Mouse (Mus musculus) liver, adult 2 months (tissue): Measurements from ENCODE around the gene Tctn3. TPM values are rescaled to one million over a fixed set of nuclear protein-coding genes. Genes with fewer than 3 reads are reported as not detected.
A peak's percentile ranks its signal among the peaks of the same experiment; 100 is the strongest.

Experiments
- DNase-seq: peaks from one replicate; pipeline ENCODE4 v3.0.0-alpha.2; 2011; ENCODE audit warnings: low read depth, low spot score; ENCODE audit errors: extremely low read depth
- H3K27ac ChIP-seq: fragments of 200-500 bp; replicated peaks from 2 replicates; pipeline ENCODE4 v1.5.1; 2012; ENCODE audit warnings: low read depth, mild to moderate bottlenecking, control low read depth, inconsistent platforms, low read length; ENCODE audit not compliant: insufficient read depth
- H3K27me3 ChIP-seq: fragments of 200-500 bp; 2 replicates; pipeline ENCODE4 v1.6.1; 2012; ENCODE audit warnings: mild to moderate bottlenecking, moderate library complexity, low read length, inconsistent platforms; ENCODE audit not compliant: control insufficient read depth, insufficient read depth
- H3K36me3 ChIP-seq: fragments of 200-500 bp; 2 replicates; pipeline ENCODE4 v1.6.1; 2012; ENCODE audit warnings: low read length, inconsistent platforms; ENCODE audit not compliant: control insufficient read depth, insufficient read depth
- H3K4me1 ChIP-seq: fragments of 200-500 bp; 2 replicates; pipeline ENCODE4 v1.6.1; 2011; ENCODE audit warnings: low read length; ENCODE audit not compliant: control insufficient read depth, insufficient read depth
- H3K4me3 ChIP-seq: fragments of 200-500 bp; 2 replicates; pipeline ENCODE4 v1.5.1; 2011; ENCODE audit warnings: low read depth, mild to moderate bottlenecking, control low read depth, low read length, moderate library complexity; ENCODE audit not compliant: insufficient read depth
- H3K79me2 ChIP-seq: fragments of 200-500 bp; 2 replicates; pipeline ENCODE4 v1.6.1; 2012; ENCODE audit warnings: inconsistent platforms, mild to moderate bottlenecking, low read length, moderate library complexity; ENCODE audit not compliant: control insufficient read depth, insufficient read depth
- H3K9ac ChIP-seq: fragments of 200-500 bp; 2 replicates; pipeline ENCODE4 v1.6.1; 2012; ENCODE audit warnings: low read depth, mild to moderate bottlenecking, control low read depth, inconsistent platforms, low read length
- CTCF ChIP-seq: fragments of 200-500 bp; IDR thresholded peaks from 2 replicates; pipeline ENCODE4 v1.5.1; 2011; ENCODE audit warnings: low read depth, low read length, control low read depth
- POLR2A ChIP-seq: fragments of 200-500 bp; IDR thresholded peaks from 2 replicates; pipeline ENCODE4 v1.6.1; 2011; ENCODE audit warnings: low read length, control low read depth; ENCODE audit not compliant: insufficient read depth; ENCODE audit errors: extremely low read depth
- WGBS: fragments of 180-500 bp; shearing (Covaris S2); methylation state at CpG from one replicate; pipeline ENCODE4 v1.1.7; 2018; 5-methylcytosine and 5-hydroxymethylcytosine counted together
- polyA plus RNA-seq: library from polyadenylated mRNA; depleted of rRNA; stranded (reverse); fragments of >200 nt; gene quantifications from 2 replicates; pipeline ENCODE4 v1.2.3, GENCODE M21; 2012
- total RNA-seq: library from RNA; depleted of rRNA; stranded (reverse); fragments of >200 nt; gene quantifications from 2 replicates; pipeline ENCODE4 v1.2.3, GENCODE M21; 2014

The Tctn3 gene
- total and polyA plus RNA-seq, 2 experiments, result 0.37 to 1.1 TPM

DNA sequence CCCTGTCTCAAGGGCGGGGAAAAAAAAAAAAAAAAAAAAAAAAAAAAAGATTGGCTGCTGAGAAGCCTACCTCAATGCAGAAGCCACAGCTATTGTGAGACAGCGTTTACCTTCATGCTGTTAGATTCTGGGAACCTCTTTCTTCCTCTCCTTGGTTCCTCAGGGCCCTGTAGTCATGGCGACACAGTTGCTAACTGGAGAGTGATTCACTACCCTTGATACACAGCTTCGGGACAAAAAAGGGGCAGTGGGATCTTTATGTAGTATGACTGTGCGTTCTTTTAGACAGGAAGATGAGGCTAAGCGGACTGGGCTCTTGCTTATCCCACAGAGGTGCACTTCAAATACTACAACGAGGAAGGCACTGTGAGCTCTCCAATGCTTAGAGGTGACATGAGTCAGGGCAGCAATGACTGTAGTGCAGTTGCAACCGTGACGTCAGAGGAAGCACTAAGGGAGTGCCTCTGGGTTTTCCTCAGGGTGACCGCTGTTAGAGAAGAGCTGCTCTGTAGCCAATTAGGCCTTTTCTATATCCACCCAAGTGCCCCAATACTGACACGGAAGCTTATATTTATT, 27.8 kb upstream of the Tctn3 start:
- WGBS, result 84% methylated on average over 11 of the region's 11 CpGs
- TF ChIP-seq CTCF (no peak), POLR2A (no peak)
- no peak for DNase-seq
- Histone ChIP-seq H3K9ac (no peak overlapping the region), H3K4me1 (no peaks in the 10 kb centered on the region), H3K4me3 (no peak overlapping the region), H3K79me2 (no peaks in the 10 kb centered on the region), H3K27ac (no peak overlapping the region), H3K36me3 (no peaks in the 10 kb centered on the region), H3K27me3 (no peaks in the 10 kb centered on the region)

DNA sequence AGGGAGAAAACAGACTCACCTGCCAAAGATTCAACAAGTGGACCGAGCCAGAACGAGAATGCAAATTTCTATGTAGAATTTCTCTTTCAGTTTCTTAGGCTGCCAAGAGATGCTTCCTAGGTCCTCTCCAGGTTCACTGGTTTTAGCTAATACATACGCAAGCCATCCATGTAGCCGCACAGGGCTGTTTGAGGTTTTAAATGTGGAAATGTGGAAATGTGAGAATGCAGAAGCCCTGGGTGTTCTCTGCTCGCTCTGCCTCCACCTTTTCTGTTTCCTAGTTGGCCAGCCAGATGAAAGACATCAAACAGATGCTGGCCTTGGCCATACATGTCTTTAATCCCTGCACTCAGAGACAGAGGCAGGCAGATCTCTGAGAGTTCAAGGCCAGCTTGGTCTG, 26.5 kb upstream of the Tctn3 start:
- H3K79me2 ChIP-seq, result no peaks in the 10 kb centered on the region
- no peak overlapping the region for H3K27ac ChIP-seq
- no peaks in the 10 kb centered on the region for H3K27me3 ChIP-seq
- TF ChIP-seq POLR2A, result no peak
- 88% methylated on average over 5 of the region's 5 CpGs for WGBS
- H3K9ac ChIP-seq, result no peak overlapping the region
- H3K4me1 ChIP-seq, result no peaks in the 10 kb centered on the region
- H3K36me3 ChIP-seq, result no peaks in the 10 kb centered on the region
- H3K4me3 ChIP-seq, result no peak overlapping the region
- no peak for DNase-seq

DNA sequence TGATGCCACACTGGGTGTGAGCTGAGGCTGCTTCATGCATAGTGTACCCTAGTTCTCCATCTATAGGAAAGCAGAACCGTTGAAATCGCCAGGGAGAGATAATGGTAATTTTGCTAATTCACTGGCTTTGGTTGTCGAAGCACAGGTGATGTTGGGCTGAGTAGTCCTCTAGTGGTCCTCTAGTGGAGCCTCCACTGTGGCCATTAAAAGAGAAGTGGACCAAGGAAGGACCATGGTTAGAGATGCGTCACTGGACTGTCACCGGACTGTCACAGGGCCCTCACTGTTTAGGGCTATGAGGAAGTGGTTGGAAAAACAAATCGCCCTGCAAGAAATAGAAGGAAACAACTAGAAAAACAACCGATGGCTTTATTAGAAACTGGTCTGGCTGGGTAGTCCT, 25.6 kb upstream of the Tctn3 start:
- no peak overlapping the region for H3K4me3 ChIP-seq
- 78% methylated on average over 7 of the region's 7 CpGs for WGBS
- no peak overlapping the region for H3K9ac ChIP-seq
- TF ChIP-seq POLR2A (no peak), CTCF (no peak)
- H3K4me1 ChIP-seq, result no peaks in the 10 kb centered on the region
- H3K27ac ChIP-seq, result peak overlapping the region; percentile 44; the same call in 1 of the 2 replicates
- peak; percentile 40 for DNase-seq
- H3K36me3 ChIP-seq, result no peaks in the 10 kb centered on the region
- no peaks in the 10 kb centered on the region for H3K79me2 ChIP-seq
- H3K27me3 ChIP-seq, result no peaks in the 10 kb centered on the region

DNA sequence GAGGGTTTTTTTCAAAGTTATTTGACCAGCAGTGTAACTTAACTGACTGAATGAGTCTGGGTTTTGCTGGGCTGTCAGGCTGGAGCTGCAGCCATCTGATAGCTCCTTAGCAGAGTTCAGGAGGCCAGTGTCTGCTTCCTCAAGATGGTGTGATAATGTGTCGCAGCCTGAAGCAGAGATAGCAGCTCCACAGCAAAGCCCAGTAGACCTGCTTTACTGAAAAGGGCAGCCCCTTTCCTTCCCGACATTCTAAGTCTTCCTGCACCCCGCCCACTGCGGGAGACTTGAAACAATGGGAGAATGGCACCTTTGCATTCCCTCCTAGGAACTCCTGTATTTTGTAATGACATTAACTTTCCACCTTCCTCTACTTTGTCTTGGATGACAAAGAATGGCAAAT, 25.1 kb upstream of the Tctn3 start:
- DNase-seq, result no peak
- 47% methylated on average over 4 of the region's 4 CpGs for WGBS
- no peak overlapping the region for H3K4me3 ChIP-seq
- no peaks in the 10 kb centered on the region for H3K4me1 ChIP-seq
- TF ChIP-seq POLR2A, result no peak
- no peak for TF ChIP-seq CTCF
- no peaks in the 10 kb centered on the region for H3K36me3 ChIP-seq
- 0 out of 2 replicates have a peak overlapping the region, but pooled peaks have one; percentile 44 for H3K27ac ChIP-seq
- no peaks in the 10 kb centered on the region for H3K79me2 ChIP-seq
- no peak overlapping the region for H3K9ac ChIP-seq
- H3K27me3 ChIP-seq, result no peaks in the 10 kb centered on the region

DNA sequence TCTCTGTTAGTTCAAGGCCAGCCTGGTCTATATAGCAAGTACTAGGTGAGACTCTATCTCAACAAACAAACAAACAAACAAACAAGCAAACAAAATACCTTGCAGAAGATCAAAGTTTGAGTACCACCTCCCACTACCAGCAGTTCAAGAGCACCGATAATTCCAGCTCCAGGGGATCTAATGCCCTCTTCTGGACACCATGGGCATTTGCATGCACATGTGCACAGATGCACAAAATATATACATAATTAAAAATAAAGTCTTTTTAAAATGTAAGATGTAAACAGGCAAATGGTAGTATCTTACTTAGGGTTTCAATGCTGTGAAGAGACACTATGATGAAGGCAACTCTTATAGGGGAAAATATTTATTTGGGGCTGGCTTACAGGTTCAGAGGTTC, 21.1 kb upstream of the Tctn3 start:
- no peak overlapping the region for H3K27ac ChIP-seq
- H3K79me2 ChIP-seq, result no peaks in the 10 kb centered on the region
- TF ChIP-seq CTCF, result no peak
- TF ChIP-seq POLR2A, result no peak
- WGBS, result 77% methylated on average over 1 of the region's 1 CpGs
- H3K4me1 ChIP-seq, result no peaks in the 10 kb centered on the region
- H3K36me3 ChIP-seq, result no peaks in the 10 kb centered on the region
- DNase-seq, result no peak
- no peak overlapping the region for H3K9ac ChIP-seq
- H3K4me3 ChIP-seq, result no peak overlapping the region
- H3K27me3 ChIP-seq, result no peaks in the 10 kb centered on the region

DNA sequence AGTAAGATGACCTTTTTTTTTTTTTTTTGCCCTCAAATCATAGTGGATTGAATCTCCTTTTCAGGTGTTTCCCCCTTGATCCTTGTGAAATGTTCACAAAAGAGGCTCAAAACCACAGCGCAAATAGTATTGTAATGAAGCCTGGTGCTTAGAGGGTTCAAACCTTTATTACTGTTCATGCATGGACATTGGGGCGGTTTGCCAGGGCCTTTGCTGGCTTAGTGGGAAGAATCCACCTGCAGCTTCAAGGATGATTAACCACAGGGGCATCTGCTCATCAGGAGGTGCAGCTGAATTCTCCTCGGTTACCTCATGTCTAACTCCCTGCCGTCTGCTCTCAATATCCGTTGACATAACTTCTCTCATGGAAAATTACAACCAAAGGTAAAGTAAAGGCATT, 20.6 kb upstream of the Tctn3 start:
- TF ChIP-seq CTCF (no peak), POLR2A (no peak)
- H3K9ac ChIP-seq, result no peak overlapping the region
- DNase-seq, result no peak
- no peaks in the 10 kb centered on the region for H3K36me3 ChIP-seq
- H3K79me2 ChIP-seq, result no peaks in the 10 kb centered on the region
- no peak overlapping the region for H3K4me3 ChIP-seq
- H3K27ac ChIP-seq, result no peak overlapping the region
- 90% methylated on average over 5 of the region's 5 CpGs for WGBS
- no peaks in the 10 kb centered on the region for H3K27me3 ChIP-seq
- no peaks in the 10 kb centered on the region for H3K4me1 ChIP-seq
